Mouse (Mus musculus) bone marrow macrophage, adult 2 months (primary cell): ENCODE measurements at regions not wholly inside any gene's neighbourhood (a gene's known extent, or its start where the extent isn't known, plus 50 kb on each side); places are given as distances from the start of the nearest gene placed in this dataset.

ENCODE experiments used
- CTCF ChIP-seq: IDR thresholded peaks from 2 replicates; pipeline ENCODE4 v1.5.1; 2012; ENCODE audit warnings: low read depth, mild to moderate bottlenecking, low read length, moderate library complexity
- POLR2A ChIP-seq: IDR thresholded peaks from 2 replicates; pipeline ENCODE4 v1.6.1; 2012; ENCODE audit warnings: mild to moderate bottlenecking, low read depth, low read length, borderline replicate concordance

GRCm38 (mm10) chr2:173350831-173351230 lies 74.5 kb upstream of the Pmepa1 start:
- no peak for TF ChIP-seq CTCF
- no peak for TF ChIP-seq POLR2A
